Mouse (Mus musculus): ENCODE data around the gene Cryba4. TPM values are rescaled to one million over a fixed set of nuclear protein-coding genes. Genes with fewer than 3 reads are reported as not detected.

The Cryba4 gene
- polyA plus RNA-seq, 1 experiment = 9.4 TPM

- no peaks in the 10 kb centered on the region for H3K9me3 ChIP-seq
Observed at GRCm38 (mm10) chr5:112295162-112295561, 42.8 kb upstream of the Cryba4 start.

GRCm38 (mm10) chr5:112294696-112295095 lies 42.4 kb upstream of the Cryba4 start:
- H3K27me3 ChIP-seq (replicated peaks) = no peaks in the 10 kb centered on the region
- no peaks in the 10 kb centered on the region for H3K9me3 ChIP-seq
- peak overlapping the region; percentile 69 for H3K4me3 ChIP-seq (replicated peaks)
- TF ChIP-seq GATA1 (IDR thresholded peaks at IDR 0.05; ENCODE audit: borderline replicate concordance, low read length) = no peak
- TF ChIP-seq FLI1 (IDR thresholded peaks at IDR 0.05; ENCODE audit: low read length) = no peak
- peaks cover 98% of the 10 kb centered on the region for H3K36me3 ChIP-seq (replicated peaks; ENCODE audit: low read length)
- peaks cover 100% of the 10 kb centered on the region for H3K4me1 ChIP-seq

More at GRCm38 (mm10) chr5:112295162-112295561, 42.8 kb upstream of the Cryba4 start:
- TF ChIP-seq GATA1 (IDR thresholded peaks at IDR 0.05; ENCODE audit: borderline replicate concordance, low read length) (no peak), FLI1 (IDR thresholded peaks at IDR 0.05; ENCODE audit: low read length) (no peak)
- Histone ChIP-seq H3K4me3 (replicated peaks) (peak overlapping the region; percentile 69), H3K4me1 (peaks cover 100% of the 10 kb centered on the region), H3K27me3 (replicated peaks) (no peaks in the 10 kb centered on the region), H3K36me3 (replicated peaks; ENCODE audit: low read length) (peaks cover 98% of the 10 kb centered on the region)

DNA sequence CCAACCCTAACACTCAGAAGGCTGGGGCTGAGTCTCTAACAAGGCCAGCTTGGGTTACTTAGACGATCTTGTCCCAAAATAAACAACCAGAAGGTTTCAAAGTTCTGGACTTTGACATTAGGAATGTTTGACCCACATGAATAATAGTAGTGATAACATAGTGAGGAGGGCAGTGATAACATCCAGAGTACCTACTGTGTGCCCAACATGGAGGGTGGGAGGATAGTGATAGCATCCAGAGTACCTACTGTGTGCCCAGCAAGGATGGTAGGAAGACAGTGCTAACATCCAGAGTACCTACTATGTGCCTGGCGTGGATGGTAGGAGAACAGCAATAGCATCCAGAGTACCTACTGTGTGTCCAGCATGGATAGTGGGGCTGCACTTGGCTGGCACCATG lies 41.5 kb upstream of the Cryba4 start:
- Histone ChIP-seq H3K27me3 (replicated peaks) (no peaks in the 10 kb centered on the region), H3K4me1 (peaks cover 100% of the 10 kb centered on the region), H3K9me3 (no peaks in the 10 kb centered on the region), H3K4me3 (replicated peaks) (peak overlapping the region; percentile 69), H3K36me3 (replicated peaks; ENCODE audit: low read length) (peaks cover 95% of the 10 kb centered on the region)
- no peak for TF ChIP-seq GATA1 (IDR thresholded peaks at IDR 0.05; ENCODE audit: borderline replicate concordance, low read length)
- TF ChIP-seq FLI1 (IDR thresholded peaks at IDR 0.05; ENCODE audit: low read length) = no peak

GRCm38 (mm10) chr5:112292343-112292980 lies 40.1 kb upstream of the Cryba4 start:
- Histone ChIP-seq H3K9me3 (no peaks in the 10 kb centered on the region), H3K4me1 (peaks cover 100% of the 10 kb centered on the region), H3K27me3 (replicated peaks) (no peaks in the 10 kb centered on the region), H3K36me3 (replicated peaks; ENCODE audit: low read length) (peaks cover 94% of the 10 kb centered on the region), H3K4me3 (replicated peaks) (peak overlapping the region; percentile 66)
- no peak for TF ChIP-seq GATA1 (IDR thresholded peaks at IDR 0.05; ENCODE audit: borderline replicate concordance, low read length)
- no peak for TF ChIP-seq FLI1 (IDR thresholded peaks at IDR 0.05; ENCODE audit: low read length)

GRCm38 (mm10) chr5:112291866-112292265 lies 39.5 kb upstream of the Cryba4 start:
- H3K4me1 ChIP-seq = peaks cover 100% of the 10 kb centered on the region
- H3K9me3 ChIP-seq = no peaks in the 10 kb centered on the region
- TF ChIP-seq GATA1 (IDR thresholded peaks at IDR 0.05; ENCODE audit: borderline replicate concordance, low read length) (no peak), FLI1 (IDR thresholded peaks at IDR 0.05; ENCODE audit: low read length) (no peak)
- H3K4me3 ChIP-seq (replicated peaks) = peak overlapping the region; percentile 73
- H3K27me3 ChIP-seq (replicated peaks) = no peaks in the 10 kb centered on the region
- peaks cover 94% of the 10 kb centered on the region for H3K36me3 ChIP-seq (replicated peaks; ENCODE audit: low read length)

DNA sequence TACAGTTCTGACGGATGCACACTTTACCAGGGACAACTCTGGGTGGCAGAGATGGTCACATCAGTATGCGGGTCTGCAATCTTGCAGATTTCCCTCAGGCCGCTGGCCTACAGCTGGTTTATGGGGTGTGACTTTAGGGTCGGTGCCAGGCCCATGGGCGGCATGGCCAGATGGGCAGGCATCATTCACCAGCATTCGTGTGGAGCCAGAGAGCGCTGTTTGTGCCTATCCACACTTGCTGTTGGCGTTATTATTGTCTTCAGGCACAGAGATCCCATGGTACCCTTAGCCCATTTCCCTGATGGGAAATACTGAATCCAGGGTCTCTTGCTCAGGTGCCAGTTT lies 38.2 kb upstream of the Cryba4 start:
- peak overlapping the region; percentile 20 for H3K4me3 ChIP-seq (replicated peaks)
- peaks cover 94% of the 10 kb centered on the region for H3K36me3 ChIP-seq (replicated peaks; ENCODE audit: low read length)
- H3K9me3 ChIP-seq = no peaks in the 10 kb centered on the region
- no peak for TF ChIP-seq FLI1 (IDR thresholded peaks at IDR 0.05; ENCODE audit: low read length)
- H3K4me1 ChIP-seq = peaks cover 100% of the 10 kb centered on the region
- no peaks in the 10 kb centered on the region for H3K27me3 ChIP-seq (replicated peaks)

DNA sequence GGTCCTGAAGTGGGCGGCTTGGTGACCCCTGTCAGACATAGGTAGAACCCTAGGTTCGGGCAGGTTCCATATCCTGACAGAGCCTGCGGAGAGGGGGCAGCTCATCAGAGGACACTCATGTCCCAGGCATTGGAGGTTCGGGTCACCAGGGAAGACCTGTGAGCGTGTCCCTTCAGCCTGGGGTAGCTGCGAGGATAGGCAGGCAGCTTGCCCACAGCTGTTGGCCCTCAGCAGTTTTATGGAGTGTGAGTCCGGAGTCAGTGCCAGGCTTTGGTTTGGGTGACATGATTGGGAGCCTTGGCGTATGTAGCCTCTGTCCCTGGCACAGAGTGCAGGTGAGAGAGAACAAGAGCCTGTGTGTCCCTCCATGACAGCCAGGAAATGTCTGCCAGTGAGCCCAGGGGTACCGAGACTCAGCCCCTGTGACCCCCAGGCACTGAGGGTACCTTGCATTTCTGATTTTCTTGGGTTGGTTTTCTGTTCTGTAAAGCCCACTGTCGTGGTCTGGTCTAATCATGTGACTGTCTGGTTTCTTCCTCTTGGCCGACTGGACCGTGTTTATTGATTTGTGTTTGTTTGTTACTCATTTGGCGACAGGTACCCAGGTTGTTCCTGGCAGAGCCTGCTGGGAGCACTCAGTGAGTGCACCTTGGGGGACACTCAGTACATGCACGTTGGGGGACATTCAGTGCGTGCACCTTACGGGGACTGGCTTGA lies 37.7 kb upstream of the Cryba4 start:
- H3K4me3 ChIP-seq (replicated peaks) = peak overlapping the region; percentile 64
- H3K4me1 ChIP-seq = peaks cover 100% of the 10 kb centered on the region
- H3K27me3 ChIP-seq (replicated peaks) = no peaks in the 10 kb centered on the region
- H3K36me3 ChIP-seq (replicated peaks; ENCODE audit: low read length) = peaks cover 94% of the 10 kb centered on the region
- TF ChIP-seq GATA1 (IDR thresholded peaks at IDR 0.05; ENCODE audit: borderline replicate concordance, low read length) = no peak
- TF ChIP-seq FLI1 (IDR thresholded peaks at IDR 0.05; ENCODE audit: low read length) = no peak
- H3K9me3 ChIP-seq = no peaks in the 10 kb centered on the region

GRCm38 (mm10) chr5:112289236-112289635 lies 36.9 kb upstream of the Cryba4 start:
- peaks cover 93% of the 10 kb centered on the region for H3K36me3 ChIP-seq (replicated peaks; ENCODE audit: low read length)
- peak overlapping the region; percentile 71 for H3K4me3 ChIP-seq (replicated peaks)
- TF ChIP-seq FLI1 (IDR thresholded peaks at IDR 0.05; ENCODE audit: low read length) (no peak), GATA1 (IDR thresholded peaks at IDR 0.05; ENCODE audit: borderline replicate concordance, low read length) (no peak)
- H3K27me3 ChIP-seq (replicated peaks) = no peaks in the 10 kb centered on the region
- no peaks in the 10 kb centered on the region for H3K9me3 ChIP-seq
- peaks cover 100% of the 10 kb centered on the region for H3K4me1 ChIP-seq

GRCm38 (mm10) chr5:112288193-112289141 lies 36.1 kb upstream of the Cryba4 start:
- Histone ChIP-seq H3K4me3 (replicated peaks) (peak overlapping the region; percentile 83), H3K4me1 (peaks cover 100% of the 10 kb centered on the region), H3K9me3 (no peaks in the 10 kb centered on the region), H3K27me3 (replicated peaks) (no peaks in the 10 kb centered on the region), H3K36me3 (replicated peaks; ENCODE audit: low read length) (peaks cover 91% of the 10 kb centered on the region)
- TF ChIP-seq FLI1 (IDR thresholded peaks at IDR 0.05; ENCODE audit: low read length) = no peak
- no peak for TF ChIP-seq GATA1 (IDR thresholded peaks at IDR 0.05; ENCODE audit: borderline replicate concordance, low read length)
